Mouse (Mus musculus) midbrain, postnatal 0 days (tissue): ENCODE data around the gene Myt1l. TPM values are rescaled to one million over a fixed set of nuclear protein-coding genes. Genes with fewer than 3 reads are reported as not detected.

Source experiments
- ATAC-seq: fragments of 200-750 bp; cut with Nextera tagmentation; 2 replicates; pipeline ENCODE4 v1.8.0; 2017; ENCODE audit warnings: moderate number of reproducible peaks, mild to moderate bottlenecking, moderate TSS enrichment, moderate library complexity; ENCODE audit not compliant: low FRiP score
- DNase-seq: peaks from one replicate; pipeline ENCODE4 v3.0.0-alpha.2; 2015; ENCODE audit warnings: low spot score
- H3K27ac ChIP-seq: fragments of 300-500 bp; sonication (generic); 2 replicates; pipeline ENCODE4 v1.5.1; 2014; ENCODE audit warnings: low read depth, mild to moderate bottlenecking, low read length, mixed read lengths
- H3K27me3 ChIP-seq: fragments of 300-500 bp; sonication (generic); 2 replicates; pipeline ENCODE4 v1.6.1; 2014; ENCODE audit warnings: low read length, control low read depth, mixed read lengths; ENCODE audit not compliant: insufficient read depth
- H3K36me3 ChIP-seq: fragments of 300-500 bp; sonication (generic); 2 replicates; pipeline ENCODE4 v1.6.1; 2014; ENCODE audit warnings: low read length, control low read depth, mixed read lengths; ENCODE audit not compliant: insufficient read depth
- H3K4me1 ChIP-seq: fragments of 300-500 bp; sonication (generic); 2 replicates; pipeline ENCODE4 v1.6.1; 2014; ENCODE audit warnings: mild to moderate bottlenecking, control low read depth, antibody characterized with exemption, low read length, mixed read lengths; ENCODE audit not compliant: insufficient read depth
- H3K4me2 ChIP-seq: fragments of 300-500 bp; sonication (generic); 2 replicates; pipeline ENCODE4 v1.6.1; 2014; ENCODE audit warnings: low read depth, mild to moderate bottlenecking, low read length, mixed read lengths; ENCODE audit not compliant: poor library complexity, severe bottlenecking
- H3K4me3 ChIP-seq: fragments of 300-500 bp; sonication (generic); 2 replicates; pipeline ENCODE4 v1.5.1; 2014; ENCODE audit warnings: low read depth, mild to moderate bottlenecking, low read length, moderate library complexity
- H3K9ac ChIP-seq: fragments of 300-500 bp; sonication (generic); replicated peaks from 2 replicates; pipeline ENCODE4 v1.6.1; 2014; ENCODE audit warnings: mild to moderate bottlenecking, low read length, moderate library complexity, mixed read lengths; ENCODE audit not compliant: poor library complexity, severe bottlenecking
- H3K9me3 ChIP-seq: fragments of 300-500 bp; sonication (generic); 2 replicates; pipeline ENCODE4 v1.6.1; 2016; ENCODE audit warnings: low read length, control low read depth
- CTCF ChIP-seq: IDR thresholded peaks from 2 replicates; pipeline ENCODE4 v1.5.1; 2016; ENCODE audit warnings: antibody characterized with exemption, mild to moderate bottlenecking
- WGBS: fragments of 180-500 bp; shearing (Covaris S2); extraction: QIAGEN DNeasy Blood & Tissue Kit; methylation state at CpG from one replicate; pipeline ENCODE4 v1.1.7; 2014; 5-methylcytosine and 5-hydroxymethylcytosine counted together
- polyA plus RNA-seq: library from polyadenylated mRNA; unstranded; fragments of >200 nt; fragmentation: Nextera tagmentation; extraction: Ambion mirVana; gene quantifications from 2 replicates; pipeline ENCODE4 v1.2.1, GENCODE M21; 2015
- total RNA-seq: library from RNA; depleted of rRNA; stranded (reverse); fragments of >200 nt; gene quantifications from 2 replicates; pipeline ENCODE4 v1.2.3, GENCODE M21; 2014

The Myt1l gene
- total and polyA plus RNA-seq, 2 experiments from 2014 or later = 104 to 223 TPM

GRCm38 (mm10) chr12:29701076-29701475 lies 172.9 kb downstream of the Myt1l start:
- Histone ChIP-seq H3K27me3 (no peaks in the 10 kb centered on the region), H3K27ac (peak overlapping the region; percentile 64; the same call in 1 of the 2 replicates), H3K4me2 (no peak overlapping the region), H3K9me3 (no peaks in the 10 kb centered on the region), H3K9ac (no peak overlapping the region), H3K36me3 (no peaks in the 10 kb centered on the region), H3K4me1 (peaks cover 41% of the 10 kb centered on the region), H3K4me3 (no peak overlapping the region)
- ATAC-seq = no peak
- no peak for DNase-seq
- TF ChIP-seq CTCF = no peak
- 47% methylated on average over 4 of the region's 4 CpGs for WGBS

DNA sequence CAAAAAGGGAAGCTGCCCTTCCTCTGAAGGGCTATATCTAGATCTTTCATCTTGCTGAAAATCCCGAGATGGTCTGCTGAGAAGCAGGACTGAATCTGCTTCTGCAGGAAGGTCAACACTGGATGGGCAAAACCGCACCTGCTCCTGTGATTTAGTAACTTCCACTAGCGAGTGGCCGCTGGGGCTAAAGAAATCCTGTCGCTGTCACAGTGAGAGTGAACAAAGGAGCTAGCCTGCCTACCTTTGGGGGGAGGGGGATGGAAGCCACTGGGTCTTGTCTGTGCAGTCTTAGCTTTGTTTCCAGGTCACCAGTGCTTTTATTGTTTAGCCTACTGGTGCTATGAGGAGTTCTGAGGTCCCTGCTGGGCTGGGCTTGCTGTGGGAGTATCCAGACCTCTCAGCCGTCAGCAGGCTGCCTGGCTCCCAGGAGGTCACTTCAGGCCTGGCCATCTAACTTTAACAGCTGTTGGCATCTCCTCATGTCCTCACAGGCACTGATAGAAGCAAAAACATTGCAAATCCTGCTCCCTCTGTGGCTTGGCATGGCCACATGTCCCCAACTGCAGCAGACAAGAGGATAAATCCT lies 173.6 kb downstream of the Myt1l start:
- 0 out of 2 replicates have a peak overlapping the region, but pooled peaks have one; percentile 15 for H3K9ac ChIP-seq
- no peak overlapping the region for H3K4me2 ChIP-seq
- ATAC-seq (no peak), DNase-seq (peak; percentile 39)
- H3K4me3 ChIP-seq = no peak overlapping the region
- TF ChIP-seq CTCF = no peak
- WGBS = 9% methylated on average over 6 of the region's 6 CpGs
- H3K27me3 ChIP-seq = no peaks in the 10 kb centered on the region
- no peaks in the 10 kb centered on the region for H3K9me3 ChIP-seq
- H3K27ac ChIP-seq = peak overlapping the region; percentile 64
- H3K4me1 ChIP-seq = peaks cover 41% of the 10 kb centered on the region
- no peaks in the 10 kb centered on the region for H3K36me3 ChIP-seq

DNA sequence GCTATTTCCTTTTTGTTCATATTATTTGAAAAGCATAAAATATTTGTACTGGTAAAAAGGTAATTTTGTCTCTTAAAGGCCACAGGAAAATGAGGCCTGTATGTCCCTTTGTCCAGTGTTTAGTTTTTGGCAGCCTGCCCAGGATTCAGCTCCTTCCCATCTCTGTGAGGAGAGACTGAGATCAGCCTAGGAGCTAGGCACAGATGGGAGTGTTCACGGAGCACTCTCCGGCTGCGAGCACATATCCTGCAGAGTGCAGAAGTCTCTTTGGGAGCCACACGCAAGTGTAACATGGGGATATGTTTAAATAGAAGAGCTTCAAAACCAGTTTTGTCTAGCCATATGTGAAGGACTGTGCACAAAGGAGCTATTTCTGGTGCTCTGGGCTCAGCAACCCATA lies 174.4 kb downstream of the Myt1l start:
- ATAC-seq (no peak), DNase-seq (peak; percentile 66)
- peak overlapping the region; percentile 59 for H3K27ac ChIP-seq
- H3K36me3 ChIP-seq = no peaks in the 10 kb centered on the region
- peaks cover 39% of the 10 kb centered on the region for H3K4me1 ChIP-seq
- no peak overlapping the region for H3K4me2 ChIP-seq
- no peaks in the 10 kb centered on the region for H3K9me3 ChIP-seq
- 27% methylated on average over 4 of the region's 4 CpGs for WGBS
- H3K4me3 ChIP-seq = no peak overlapping the region
- no peak for TF ChIP-seq CTCF
- H3K27me3 ChIP-seq = no peaks in the 10 kb centered on the region
- no peak overlapping the region for H3K9ac ChIP-seq

DNA sequence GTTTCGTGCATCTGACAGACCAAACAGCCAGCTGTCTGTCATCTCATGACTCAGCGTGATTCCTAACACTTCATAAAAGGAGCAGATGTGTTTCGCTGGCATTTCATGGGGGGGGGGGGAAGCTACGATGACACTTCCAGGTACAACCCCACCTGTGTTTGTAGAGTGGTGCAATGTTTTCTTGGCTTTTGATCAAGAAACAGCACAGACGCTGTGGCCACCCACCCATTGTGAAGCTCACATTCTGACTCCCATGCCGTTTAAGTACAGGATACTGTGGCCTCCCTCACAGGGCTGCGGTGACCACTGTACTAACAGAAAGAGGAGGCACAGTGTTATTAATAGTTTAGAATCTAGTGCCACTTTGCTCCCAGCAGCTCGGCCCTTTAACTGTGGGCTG lies 175.4 kb downstream of the Myt1l start:
- H3K27ac ChIP-seq = no peak overlapping the region
- H3K9me3 ChIP-seq = no peaks in the 10 kb centered on the region
- H3K4me2 ChIP-seq = no peak overlapping the region
- no peak overlapping the region for H3K9ac ChIP-seq
- no peaks in the 10 kb centered on the region for H3K27me3 ChIP-seq
- ATAC-seq (no peak), DNase-seq (no peak)
- no peaks in the 10 kb centered on the region for H3K36me3 ChIP-seq
- no peak for TF ChIP-seq CTCF
- WGBS = 72% methylated on average over 8 of the region's 8 CpGs
- H3K4me3 ChIP-seq = no peak overlapping the region
- H3K4me1 ChIP-seq = peaks cover 31% of the 10 kb centered on the region

DNA sequence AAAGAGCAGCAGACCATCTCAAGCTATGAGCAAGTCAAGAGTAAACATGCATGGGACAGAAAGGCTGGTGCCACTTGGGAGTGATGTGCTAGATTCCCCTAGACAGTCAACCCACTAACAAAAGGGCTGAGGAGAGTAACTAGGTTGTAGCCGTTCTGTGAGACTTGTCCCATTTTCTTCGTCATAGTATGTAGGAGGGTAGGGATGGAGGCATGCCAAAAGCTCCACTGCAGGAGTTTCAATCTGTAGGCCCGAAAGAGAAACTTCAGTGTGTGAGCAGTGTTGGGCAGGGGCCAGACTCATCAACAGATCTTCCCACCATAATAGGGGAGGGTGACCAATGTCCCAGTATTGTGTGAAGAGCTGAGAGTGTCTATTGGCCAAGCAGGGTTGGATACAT lies 178.9 kb downstream of the Myt1l start:
- H3K9me3 ChIP-seq = no peaks in the 10 kb centered on the region
- TF ChIP-seq CTCF = no peak
- 77% methylated on average over 3 of the region's 3 CpGs for WGBS
- H3K4me3 ChIP-seq = no peak overlapping the region
- no peak overlapping the region for H3K4me2 ChIP-seq
- H3K27ac ChIP-seq = no peak overlapping the region
- no peaks in the 10 kb centered on the region for H3K27me3 ChIP-seq
- DNase-seq = no peak
- H3K4me1 ChIP-seq = peaks cover 11% of the 10 kb centered on the region; the same call in 1 of the 2 replicates
- H3K9ac ChIP-seq = no peak overlapping the region
- ATAC-seq = no peak
- no peaks in the 10 kb centered on the region for H3K36me3 ChIP-seq

DNA sequence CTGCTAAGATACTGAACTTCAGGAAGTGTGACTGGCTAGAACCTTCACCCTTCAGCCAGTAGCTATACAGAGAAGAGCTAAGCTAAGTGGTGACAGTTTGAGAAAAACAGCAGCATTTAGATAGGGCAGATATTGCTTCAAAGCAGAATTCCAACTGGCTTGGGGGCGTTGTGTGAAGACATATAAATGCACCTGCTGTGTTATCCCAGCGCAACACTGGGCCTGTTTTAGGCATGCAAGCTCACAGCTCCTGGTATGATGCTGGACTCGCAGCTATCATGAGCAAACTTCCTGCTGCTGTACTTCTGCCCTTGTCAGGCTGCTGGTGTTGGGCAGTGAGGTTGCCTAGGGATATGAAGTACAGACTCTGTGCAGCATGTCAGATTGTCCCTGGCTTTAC lies 180.0 kb downstream of the Myt1l start:
- peak; percentile 46 for TF ChIP-seq CTCF
- peaks cover 3% of the 10 kb centered on the region; the same call in 1 of the 2 replicates for H3K4me1 ChIP-seq
- no peak for DNase-seq
- no peaks in the 10 kb centered on the region for H3K36me3 ChIP-seq
- H3K4me3 ChIP-seq = no peak overlapping the region
- 71% methylated on average over 3 of the region's 3 CpGs for WGBS
- no peaks in the 10 kb centered on the region for H3K9me3 ChIP-seq
- no peak overlapping the region for H3K27ac ChIP-seq
- no peaks in the 10 kb centered on the region for H3K27me3 ChIP-seq
- no peak for ATAC-seq
- H3K4me2 ChIP-seq = no peak overlapping the region
- no peak overlapping the region for H3K9ac ChIP-seq
